Mouse (Mus musculus): ENCODE data around the gene Rnf183. TPM values are rescaled to one million over a fixed set of nuclear protein-coding genes. Genes with fewer than 3 reads are reported as not detected.

Gene Rnf183
- polyA plus RNA-seq, 1 experiment from 2014 or later, result 0.21 TPM

Other genes with a start within 250 kb of the Rnf183 start
- 31.4 and 31.6 TPM in 2 replicates for gene Zfp37, start 204.2 kb downstream of the Rnf183 start, polyA plus RNA-seq (2015; fragmentation: Nextera tagmentation; extraction: Ambion mirVana)
- 19.3 and 19.7 TPM in 2 replicates for gene Slc31a2, start 172.7 kb downstream of the Rnf183 start, polyA plus RNA-seq (2015; fragmentation: Nextera tagmentation; extraction: Ambion mirVana)
- 20.9 and 23.0 TPM in 2 replicates for gene Fkbp15, start 74.7 kb downstream of the Rnf183 start, polyA plus RNA-seq (2015; fragmentation: Nextera tagmentation; extraction: Ambion mirVana)
- gene Slc31a1, start 74.5 kb downstream of the Rnf183 start, polyA plus RNA-seq (2015; fragmentation: Nextera tagmentation; extraction: Ambion mirVana), result 34.6 and 36.8 TPM in 2 replicates
- 75.0 and 76.5 TPM in 2 replicates for gene Cdc26, start 26.6 kb downstream of the Rnf183 start, polyA plus RNA-seq (2015; fragmentation: Nextera tagmentation; extraction: Ambion mirVana)
- gene Prpf4, start 26.5 kb downstream of the Rnf183 start, polyA plus RNA-seq (2015; fragmentation: Nextera tagmentation; extraction: Ambion mirVana), result 15.6 and 16.5 TPM in 2 replicates
- 15.8 and 16.3 TPM in 2 replicates for gene Wdr31, start 35.6 kb upstream of the Rnf183 start, polyA plus RNA-seq (2015; fragmentation: Nextera tagmentation; extraction: Ambion mirVana)
- gene Bspry, start 44.8 kb upstream of the Rnf183 start, polyA plus RNA-seq (2015; fragmentation: Nextera tagmentation; extraction: Ambion mirVana), result 0.60 and 1.0 TPM in 2 replicates
- 12.7 and 14.5 TPM in 2 replicates for gene Hdhd3, start 68.2 kb upstream of the Rnf183 start, polyA plus RNA-seq (2015; fragmentation: Nextera tagmentation; extraction: Ambion mirVana)
- 71.2 and 72.1 TPM in 2 replicates for gene Alad, start 84.7 kb upstream of the Rnf183 start, polyA plus RNA-seq (2015; fragmentation: Nextera tagmentation; extraction: Ambion mirVana)
- gene Pole3, start 89.8 kb upstream of the Rnf183 start, polyA plus RNA-seq (2015; fragmentation: Nextera tagmentation; extraction: Ambion mirVana), result 58.9 and 62.2 TPM in 2 replicates
- gene 4933430I17Rik, start 90.1 kb upstream of the Rnf183 start, polyA plus RNA-seq (2015; fragmentation: Nextera tagmentation; extraction: Ambion mirVana), result 0.52 and 1.2 TPM in 2 replicates
- 76.6 and 80.1 TPM in 2 replicates for gene Rgs3, start 124.6 kb upstream of the Rnf183 start, polyA plus RNA-seq (2015; fragmentation: Nextera tagmentation; extraction: Ambion mirVana)

Measured in midbrain, embryonic 15.5 days (tissue).